Mouse (Mus musculus) forebrain, embryonic 14.5 days (tissue): ENCODE data around the gene Alg9. TPM values are rescaled to one million over a fixed set of nuclear protein-coding genes. Genes with fewer than 3 reads are reported as not detected.

Experiments
- ATAC-seq: fragments of 200-750 bp; cut with Nextera tagmentation; 2 replicates; pipeline ENCODE4 v1.8.0; 2017; ENCODE audit warnings: mild to moderate bottlenecking, moderate library complexity
- DNase-seq: peaks from one replicate; pipeline ENCODE4 v3.0.0-alpha.2; 2015; ENCODE audit warnings: low spot score
- H3K27ac ChIP-seq: fragments of 300-500 bp; sonication (generic); 2 replicates; pipeline ENCODE4 v1.5.1; 2014; ENCODE audit warnings: low read depth, mild to moderate bottlenecking, control low read depth, low read length, moderate library complexity
- H3K27me3 ChIP-seq: fragments of 300-500 bp; sonication (generic); replicated peaks from 2 replicates; pipeline ENCODE4 v1.6.1; 2014; ENCODE audit warnings: low read length, control low read depth, mixed read lengths; ENCODE audit not compliant: control insufficient read depth, insufficient read depth
- H3K36me3 ChIP-seq: fragments of 300-500 bp; sonication (generic); 2 replicates; pipeline ENCODE4 v1.6.1; 2014; ENCODE audit warnings: low read length, control low read depth; ENCODE audit not compliant: control insufficient read depth, insufficient read depth
- H3K4me1 ChIP-seq: fragments of 300-500 bp; sonication (generic); 2 replicates; pipeline ENCODE4 v1.6.1; 2014; ENCODE audit warnings: antibody characterized with exemption, low read length, control low read depth; ENCODE audit not compliant: control insufficient read depth, insufficient read depth
- H3K4me2 ChIP-seq: fragments of 300-500 bp; sonication (generic); 2 replicates; pipeline ENCODE4 v1.6.1; 2014; ENCODE audit warnings: mild to moderate bottlenecking, control low read depth, low read length
- H3K4me3 ChIP-seq: fragments of 300-500 bp; sonication (generic); 2 replicates; pipeline ENCODE4 v1.5.1; 2014; ENCODE audit warnings: low read depth, low read length, control low read depth
- H3K9ac ChIP-seq: fragments of 300-500 bp; sonication (generic); 2 replicates; pipeline ENCODE4 v1.6.1; 2014; ENCODE audit warnings: mild to moderate bottlenecking, low read length, control low read depth, moderate library complexity
- H3K9me3 ChIP-seq: fragments of 300-500 bp; sonication (generic); replicated peaks from 2 replicates; pipeline ENCODE4 v1.6.1; 2016; ENCODE audit warnings: low read length, control low read depth, mixed read lengths; ENCODE audit not compliant: control insufficient read depth
- WGBS: fragments of 180-500 bp; shearing (Covaris S2); extraction: QIAGEN DNeasy Blood & Tissue Kit; methylation state at CpG from one replicate; pipeline ENCODE4 v1.1.7; 2014; 5-methylcytosine and 5-hydroxymethylcytosine counted together
- polyA plus RNA-seq: library from polyadenylated mRNA; unstranded; fragments of >200 nt; fragmentation: Nextera tagmentation; extraction: Ambion mirVana; gene quantifications from 2 replicates; pipeline ENCODE4 v1.2.1, GENCODE M21; 2014

Alg9 gene
- polyA plus RNA-seq, 1 experiment from 2014 or later = 49.2 TPM

GRCm38 (mm10) chr9:50800985-50801384, 26.2 kb downstream of the Alg9 start:
- no peak overlapping the region for H3K9ac ChIP-seq
- H3K27me3 ChIP-seq = no peaks in the 10 kb centered on the region
- 68% methylated on average over 2 of the region's 2 CpGs for WGBS
- H3K4me1 ChIP-seq = no peaks in the 10 kb centered on the region
- H3K36me3 ChIP-seq = peaks cover 58% of the 10 kb centered on the region
- H3K4me2 ChIP-seq = no peak overlapping the region
- H3K27ac ChIP-seq = no peak overlapping the region
- DNase-seq (peak; percentile 65), ATAC-seq (no peak)
- no peak overlapping the region for H3K4me3 ChIP-seq
- no peaks in the 10 kb centered on the region for H3K9me3 ChIP-seq

DNA sequence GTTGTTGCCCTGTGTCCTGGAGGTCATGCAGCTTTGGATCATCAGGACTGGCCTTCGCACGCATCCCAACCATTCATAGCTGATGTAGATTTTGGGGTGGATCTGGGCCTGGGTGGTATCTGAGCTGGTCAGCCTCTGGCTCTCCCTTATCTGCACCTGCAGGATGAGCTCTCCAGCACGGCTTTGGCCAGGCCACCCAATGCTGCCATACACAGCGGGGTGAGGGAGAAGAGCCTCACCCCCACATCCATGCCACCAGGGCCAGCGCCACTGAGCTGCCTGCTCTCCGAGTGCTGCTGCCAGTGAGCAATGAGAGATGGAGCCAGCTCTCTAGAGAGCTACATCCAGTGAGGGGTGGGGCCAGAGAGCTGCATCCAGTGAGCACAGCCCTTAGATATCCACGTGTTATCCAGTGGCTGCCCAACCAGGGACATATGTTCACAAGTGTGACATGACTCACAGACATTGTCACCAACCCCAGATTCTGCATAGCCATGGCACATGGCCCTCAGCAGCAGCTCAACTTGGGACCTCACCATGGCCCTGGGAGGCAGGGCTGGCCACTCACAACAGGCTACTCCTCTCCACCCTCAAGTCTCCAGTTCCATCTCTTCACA, 28.3 kb downstream of the Alg9 start:
- Histone ChIP-seq H3K9ac (no peak overlapping the region), H3K27ac (no peak overlapping the region), H3K27me3 (no peaks in the 10 kb centered on the region), H3K4me1 (no peaks in the 10 kb centered on the region), H3K4me3 (no peak overlapping the region), H3K36me3 (peaks cover 63% of the 10 kb centered on the region), H3K4me2 (no peak overlapping the region), H3K9me3 (no peaks in the 10 kb centered on the region)
- ATAC-seq (no peak), DNase-seq (no peak)
- WGBS = 90% methylated on average over 7 of the region's 7 CpGs

DNA sequence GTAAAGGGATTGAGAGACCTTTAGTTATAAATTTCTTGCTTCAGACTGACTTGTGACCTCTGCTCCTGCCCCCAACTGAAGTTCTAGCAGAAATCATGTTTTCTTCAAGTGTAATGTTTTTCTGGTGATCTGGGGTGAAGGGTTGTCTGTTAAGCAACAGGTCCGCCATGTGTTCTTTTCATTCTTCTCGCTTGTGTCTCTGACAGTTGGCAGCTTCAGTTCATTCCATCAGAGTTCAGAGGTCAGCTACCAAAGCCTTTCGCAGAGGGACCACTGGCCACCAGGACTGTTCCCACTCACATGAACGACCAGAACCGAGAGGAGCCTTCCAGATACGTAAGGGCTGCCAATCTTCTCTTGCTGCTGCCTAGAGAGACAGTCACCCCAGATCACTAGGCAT, 33.7 kb downstream of the Alg9 start:
- H3K27ac ChIP-seq = no peak overlapping the region
- 92% methylated on average over 6 of the region's 6 CpGs for WGBS
- H3K9me3 ChIP-seq = no peaks in the 10 kb centered on the region
- H3K36me3 ChIP-seq = peaks cover 73% of the 10 kb centered on the region
- H3K9ac ChIP-seq = no peak overlapping the region
- no peaks in the 10 kb centered on the region for H3K4me1 ChIP-seq
- no peak for DNase-seq
- no peak for ATAC-seq
- H3K27me3 ChIP-seq = no peaks in the 10 kb centered on the region
- H3K4me2 ChIP-seq = no peak overlapping the region
- no peak overlapping the region for H3K4me3 ChIP-seq

- 92% methylated on average over 13 of the region's 13 CpGs for WGBS
- peaks cover 67% of the 10 kb centered on the region for H3K36me3 ChIP-seq
- H3K27ac ChIP-seq = no peak overlapping the region
- ATAC-seq (no peak), DNase-seq (no peak)
- H3K4me1 ChIP-seq = no peaks in the 10 kb centered on the region
- no peaks in the 10 kb centered on the region for H3K27me3 ChIP-seq
- no peak overlapping the region for H3K9ac ChIP-seq
- H3K9me3 ChIP-seq = no peaks in the 10 kb centered on the region
- no peak overlapping the region for H3K4me2 ChIP-seq
- no peak overlapping the region for H3K4me3 ChIP-seq
Measured at GRCm38 (mm10) chr9:50809146-50809545, 34.3 kb downstream of the Alg9 start.

DNA sequence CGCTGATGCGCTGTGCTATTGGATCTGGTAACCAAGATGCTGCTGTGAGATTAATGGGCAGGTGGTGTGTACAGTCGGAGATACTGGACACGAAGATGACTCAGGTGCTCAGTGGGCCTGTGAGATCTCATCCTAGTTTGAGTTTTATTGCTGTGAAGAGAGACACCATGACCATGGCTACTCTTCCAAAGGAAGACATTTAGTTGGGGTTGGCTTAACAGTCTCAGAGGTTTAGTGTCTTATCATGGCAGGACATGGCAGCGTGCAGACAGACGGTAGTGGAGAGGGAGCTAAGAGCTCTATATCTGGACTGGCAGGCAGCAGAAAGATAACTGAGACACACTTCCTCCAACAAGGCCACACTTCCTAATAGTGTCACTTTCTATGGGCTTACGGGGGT, 36.4 kb downstream of the Alg9 start:
- ATAC-seq (no peak), DNase-seq (no peak)
- Histone ChIP-seq H3K4me2 (no peak overlapping the region), H3K9ac (no peak overlapping the region), H3K36me3 (peaks cover 52% of the 10 kb centered on the region), H3K9me3 (no peaks in the 10 kb centered on the region), H3K27me3 (no peaks in the 10 kb centered on the region), H3K4me1 (no peaks in the 10 kb centered on the region), H3K4me3 (no peak overlapping the region), H3K27ac (no peak overlapping the region)
- 96% methylated on average over 7 of the region's 7 CpGs for WGBS

- Histone ChIP-seq H3K4me1 (no peaks in the 10 kb centered on the region), H3K36me3 (peaks cover 50% of the 10 kb centered on the region), H3K9me3 (no peaks in the 10 kb centered on the region), H3K9ac (no peak overlapping the region), H3K4me3 (no peak overlapping the region), H3K4me2 (no peak overlapping the region), H3K27ac (no peak overlapping the region), H3K27me3 (no peaks in the 10 kb centered on the region)
- no peak for ATAC-seq
- WGBS = 88% methylated on average over 2 of the region's 2 CpGs
- no peak for DNase-seq
Measured at GRCm38 (mm10) chr9:50811746-50812145, 36.9 kb downstream of the Alg9 start.

GRCm38 (mm10) chr9:50813796-50814195, 39.0 kb downstream of the Alg9 start:
- H3K36me3 ChIP-seq = peaks cover 50% of the 10 kb centered on the region
- no peak for ATAC-seq
- no peak overlapping the region for H3K27ac ChIP-seq
- 95% methylated on average over 5 of the region's 5 CpGs for WGBS
- H3K9me3 ChIP-seq = no peaks in the 10 kb centered on the region
- H3K4me3 ChIP-seq = no peak overlapping the region
- H3K4me2 ChIP-seq = no peak overlapping the region
- DNase-seq = no peak
- H3K9ac ChIP-seq = no peak overlapping the region
- H3K27me3 ChIP-seq = no peaks in the 10 kb centered on the region
- no peaks in the 10 kb centered on the region for H3K4me1 ChIP-seq

DNA sequence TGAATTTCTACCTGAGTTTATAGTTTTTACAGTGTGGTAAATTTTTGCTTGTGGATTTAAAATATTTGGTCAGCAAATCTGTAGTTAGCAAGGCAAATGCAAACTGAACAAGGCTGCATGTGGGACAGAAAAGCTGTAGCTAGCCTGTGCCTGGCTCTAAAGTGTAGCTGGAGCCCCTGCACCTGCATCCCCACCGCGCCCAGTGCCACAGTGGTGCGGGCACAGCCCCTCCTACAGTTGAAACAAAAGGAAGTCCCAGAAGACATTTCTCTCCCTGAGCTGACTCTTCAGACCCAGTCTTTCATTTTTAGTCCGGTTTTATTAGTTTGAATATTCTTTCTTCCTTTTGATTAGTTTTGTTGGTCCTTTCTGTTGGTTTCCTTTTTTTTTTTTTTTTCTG, 40.8 kb downstream of the Alg9 start:
- no peaks in the 10 kb centered on the region for H3K27me3 ChIP-seq
- H3K36me3 ChIP-seq = peaks cover 40% of the 10 kb centered on the region; the same call in 1 of the 2 replicates
- no peaks in the 10 kb centered on the region for H3K4me1 ChIP-seq
- H3K4me3 ChIP-seq = no peak overlapping the region
- DNase-seq (no peak), ATAC-seq (no peak)
- H3K4me2 ChIP-seq = no peak overlapping the region
- H3K9me3 ChIP-seq = no peaks in the 10 kb centered on the region
- H3K9ac ChIP-seq = no peak overlapping the region
- H3K27ac ChIP-seq = no peak overlapping the region
- WGBS = 97% methylated on average over 4 of the region's 4 CpGs

GRCm38 (mm10) chr9:50816512-50816911, 41.7 kb downstream of the Alg9 start:
- Histone ChIP-seq H3K4me3 (no peak overlapping the region), H3K36me3 (peaks cover 37% of the 10 kb centered on the region; the same call in 1 of the 2 replicates), H3K27ac (no peak overlapping the region), H3K4me1 (no peaks in the 10 kb centered on the region), H3K9me3 (no peaks in the 10 kb centered on the region), H3K9ac (no peak overlapping the region), H3K27me3 (no peaks in the 10 kb centered on the region), H3K4me2 (no peak overlapping the region)
- ATAC-seq = no peak
- WGBS = 98% methylated on average over 1 of the region's 1 CpGs
- no peak for DNase-seq
